Mouse (Mus musculus) telencephalon, adult 2 months (tissue): ENCODE measurements around the gene Gatd1.
"Not testable (repeated sequence)": the region's sequence is repeated elsewhere in the genome, so short reads cannot be mapped to it uniquely, and the experiment has no call there.

Source experiments
- DNase-seq: peaks from one replicate; pipeline ENCODE4 v3.0.0-alpha.2; 2011; ENCODE audit warnings: low read depth, low spot score

Gatd1 gene

GRCm38 (mm10) chr7:141428701-141429100, 14.8 kb upstream of the Gatd1 start:
- no peak for DNase-seq

DNA sequence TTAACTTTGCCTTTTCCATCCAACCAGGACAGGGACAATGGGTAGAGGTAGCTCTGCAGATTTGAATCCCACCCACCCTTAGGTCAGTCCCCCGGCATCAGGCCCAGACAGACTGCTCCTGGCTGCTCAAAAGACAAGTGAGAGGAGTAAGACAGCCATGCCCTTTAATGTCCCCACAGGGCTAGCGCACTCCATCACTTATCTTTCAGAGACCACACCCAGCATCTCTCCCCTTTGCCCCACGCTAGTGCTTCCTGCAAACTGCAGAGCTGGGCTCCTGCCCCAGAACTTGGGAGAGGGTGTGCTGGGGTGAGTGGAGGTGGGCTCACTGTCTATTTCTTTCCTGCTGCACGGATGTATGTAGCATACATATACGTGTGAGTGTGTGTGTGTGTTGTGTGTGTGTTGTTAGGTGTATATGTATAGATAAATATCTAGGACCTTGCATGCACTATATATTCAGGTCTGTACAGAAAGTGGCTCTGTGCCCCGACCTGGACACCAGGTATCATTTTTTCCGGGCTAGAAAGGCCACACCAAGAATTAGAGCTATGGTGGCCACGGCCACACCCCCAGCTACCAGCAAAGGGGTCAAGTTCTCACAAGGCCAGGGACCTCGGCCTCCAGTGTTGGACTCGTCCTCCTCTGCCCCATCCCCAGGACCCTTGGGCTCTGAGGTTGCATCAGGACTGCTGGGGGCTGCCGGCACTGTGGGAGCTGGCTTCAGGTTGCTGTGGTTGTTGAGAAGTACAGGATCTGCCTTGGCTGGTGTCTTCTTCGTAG, 13.2 kb upstream of the Gatd1 start:
- no peak for DNase-seq

- DNase-seq: no peak
Measured at GRCm38 (mm10) chr7:141423811-141424210, 9.9 kb upstream of the Gatd1 start.

DNA sequence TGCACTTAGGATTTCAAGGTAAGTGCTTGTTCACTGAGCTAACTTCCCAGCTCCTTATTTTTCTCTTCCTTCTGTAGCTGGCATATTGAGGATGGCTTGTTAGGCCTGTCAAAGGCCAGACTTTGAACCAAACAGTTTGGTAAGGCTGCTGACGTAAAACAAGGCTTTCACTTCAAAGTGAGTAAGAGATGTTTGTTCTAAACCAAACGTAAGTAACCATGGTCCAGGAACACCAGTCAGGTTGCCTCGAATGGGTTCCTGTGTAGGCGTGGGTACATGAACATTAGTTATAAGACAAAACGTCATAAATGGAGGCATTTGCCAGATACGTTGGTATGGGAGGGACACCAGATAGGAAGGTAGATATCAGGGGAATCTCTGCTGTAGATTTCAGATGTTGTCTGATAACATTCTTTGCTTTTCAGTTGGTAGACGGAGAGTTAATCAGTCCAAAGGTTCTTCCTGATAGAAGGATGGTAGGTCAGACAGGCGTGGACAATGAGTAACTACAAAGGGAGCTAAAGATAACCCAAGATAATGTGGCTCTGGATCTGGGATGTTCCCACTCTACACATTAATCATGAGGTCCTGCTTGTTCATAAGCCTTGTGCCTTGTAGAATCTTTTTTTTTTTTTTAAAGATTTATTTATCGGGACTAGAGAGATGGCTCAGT, 6.2 kb upstream of the Gatd1 start:
- no peak for DNase-seq

DNA sequence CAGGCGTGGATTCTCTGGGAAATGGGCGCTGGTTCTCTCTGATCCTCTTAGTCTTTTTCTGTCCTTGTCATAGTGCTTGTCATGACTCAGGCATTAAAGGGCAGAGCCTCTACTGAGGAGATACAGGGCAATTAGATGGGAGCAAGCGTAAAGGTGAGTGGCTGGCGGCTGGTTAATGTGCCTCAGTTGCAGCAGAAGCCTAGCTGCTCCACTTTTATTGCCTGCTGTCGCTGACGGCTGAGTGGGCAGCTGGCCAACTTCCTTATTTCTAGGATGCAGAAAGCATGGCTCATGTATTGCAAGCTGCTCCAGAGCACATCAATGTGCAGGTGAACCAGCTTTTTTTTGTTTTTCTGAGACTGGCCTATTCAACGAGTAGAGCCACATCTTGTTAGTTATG, 5.0 kb upstream of the Gatd1 start:
- no peak for DNase-seq

GRCm38 (mm10) chr7:141417731-141418681, 4.1 kb upstream of the Gatd1 start:
- no peak for DNase-seq

DNA sequence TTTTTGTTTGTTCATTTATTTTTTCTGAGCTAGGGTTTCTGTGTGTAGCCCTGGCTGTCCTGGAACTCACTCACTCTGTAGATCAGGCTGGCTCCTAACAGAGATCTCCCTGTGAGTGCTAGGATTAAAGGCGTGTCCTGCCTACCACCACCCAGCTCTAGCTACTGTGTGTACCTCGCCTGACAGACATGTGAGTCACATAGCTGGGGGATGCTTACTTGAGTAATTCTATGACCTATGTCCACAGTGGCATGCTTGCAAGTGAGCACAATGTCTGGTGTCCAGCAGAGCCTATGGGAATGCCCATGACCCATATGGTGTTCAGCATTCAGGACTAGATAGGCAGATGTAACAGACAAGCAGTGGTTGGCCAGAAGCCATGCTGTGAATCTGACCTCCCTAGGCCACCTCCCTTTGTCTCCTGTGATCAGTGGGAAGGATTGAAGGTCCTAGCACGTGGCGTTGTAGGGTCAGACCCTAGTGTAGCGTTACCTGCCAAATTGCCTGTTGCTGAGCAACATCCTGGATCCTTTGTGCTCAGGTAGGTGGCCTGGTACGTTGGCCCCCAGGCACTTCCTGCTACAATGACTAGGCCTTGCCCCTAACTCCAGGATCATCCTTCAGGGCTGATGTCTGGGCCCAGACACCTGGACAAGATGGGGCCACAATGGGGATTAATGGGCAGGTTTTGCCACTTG, 2.4 kb upstream of the Gatd1 start:
- DNase-seq: no peak

- no peak for DNase-seq
Measured at GRCm38 (mm10) chr7:141413331-141413730, 605 bp downstream of the Gatd1 start.

- no peak for DNase-seq
Measured at GRCm38 (mm10) chr7:141411667-141412066, 2.3 kb downstream of the Gatd1 start.

GRCm38 (mm10) chr7:141410631-141411030, 3.3 kb downstream of the Gatd1 start:
- no peak for DNase-seq

GRCm38 (mm10) chr7:141408833-141409232, 5.1 kb downstream of the Gatd1 start:
- no peak for DNase-seq

DNA sequence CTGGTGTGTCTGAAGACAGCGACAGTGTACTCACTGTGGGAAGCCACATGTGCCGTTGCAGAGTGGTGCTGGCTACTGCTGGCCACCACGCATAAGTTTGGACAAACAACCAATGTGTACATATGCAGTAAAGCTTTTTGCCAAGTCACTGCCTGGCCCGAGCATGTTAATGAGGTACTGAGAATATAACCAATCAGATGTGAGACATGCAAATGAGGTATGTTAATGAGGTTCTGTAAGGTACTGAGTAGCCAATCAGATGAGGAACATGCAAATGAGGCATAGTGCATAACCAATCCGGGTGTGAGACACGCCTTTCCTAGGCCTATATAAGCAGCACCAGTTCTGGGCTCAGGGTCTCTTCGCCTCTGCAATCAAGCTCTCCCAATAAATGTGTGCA, 6.3 kb downstream of the Gatd1 start:
- DNase-seq: not testable (repeated sequence)

DNA sequence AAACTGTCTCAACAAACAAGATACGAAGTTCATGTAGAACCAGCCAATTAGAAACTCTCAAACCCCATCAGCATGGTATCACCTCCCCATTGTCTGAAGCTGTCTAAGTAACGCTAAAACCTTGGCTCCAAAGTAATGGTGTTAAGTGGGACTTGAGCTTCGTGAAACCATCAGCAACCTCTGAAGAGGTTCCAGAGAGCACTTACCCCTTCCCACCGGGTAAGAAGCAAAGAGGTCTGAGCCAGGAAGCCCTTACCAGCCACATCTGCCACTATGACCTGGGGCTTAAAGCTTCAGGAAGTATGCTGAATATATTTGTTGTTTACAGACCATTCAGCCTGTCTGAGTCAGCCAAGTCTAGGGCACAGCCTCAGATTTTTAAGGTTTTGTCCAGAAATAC, 8.5 kb downstream of the Gatd1 start:
- DNase-seq: no peak

DNA sequence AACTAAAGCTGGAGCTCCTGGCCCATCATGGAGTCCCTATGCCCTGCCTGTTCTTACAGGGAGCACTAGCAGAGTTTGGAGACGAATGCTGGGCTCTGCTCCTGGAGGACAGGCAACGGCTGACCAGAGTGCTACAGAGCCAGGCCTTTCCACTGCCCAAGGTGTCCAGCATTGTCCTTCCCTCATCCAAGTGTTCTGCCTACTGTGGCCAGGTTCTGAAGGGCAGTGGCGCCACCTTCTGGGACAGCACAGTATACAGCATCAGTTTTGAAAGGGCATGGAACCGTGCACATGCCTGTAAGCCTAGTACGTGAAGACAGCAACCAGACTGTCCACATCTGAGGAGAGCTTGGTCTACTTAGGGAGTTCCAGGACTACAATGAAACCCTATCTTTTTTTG, 10.6 kb downstream of the Gatd1 start:
- DNase-seq: no peak

DNA sequence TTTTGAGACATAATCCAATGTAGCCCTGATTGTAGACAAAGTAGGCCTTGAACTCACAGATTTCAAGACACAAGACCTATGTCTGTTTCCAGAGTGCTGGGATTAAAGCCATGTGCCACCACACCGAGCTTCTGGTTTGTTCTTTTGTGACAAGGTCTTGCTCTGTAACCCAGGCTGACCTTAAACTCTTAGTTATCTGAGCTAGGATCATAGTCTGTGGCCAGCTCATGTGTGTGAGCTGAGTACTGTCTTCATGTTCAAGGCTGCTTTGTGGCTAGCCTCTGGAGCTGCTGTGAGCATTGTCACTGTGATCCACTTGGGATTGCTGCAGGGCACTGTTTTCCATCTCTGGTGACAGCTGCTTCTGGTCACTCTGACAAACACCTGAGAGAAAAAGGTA, 18.6 kb downstream of the Gatd1 start:
- no peak for DNase-seq

DNA sequence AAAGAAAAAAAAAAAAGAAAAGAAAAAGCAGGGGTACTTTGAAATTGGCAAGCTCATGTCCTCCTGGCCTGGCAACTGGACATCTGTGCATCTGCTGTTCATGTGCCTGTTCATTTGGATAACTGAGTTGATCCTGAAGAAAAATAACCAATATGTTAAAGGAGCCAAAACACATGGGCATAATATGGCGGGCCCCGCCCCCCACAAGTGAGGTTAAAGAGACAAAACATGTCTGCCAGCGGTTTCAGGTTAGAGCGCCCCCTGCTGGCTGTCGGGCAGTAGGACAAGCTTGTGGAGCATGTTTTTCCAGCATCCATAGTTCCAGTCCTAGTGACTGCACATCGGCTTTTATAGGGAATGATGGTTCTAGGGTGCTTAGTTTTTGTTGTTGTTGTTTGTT, 19.2 kb downstream of the Gatd1 start:
- no peak for DNase-seq

GRCm38 (mm10) chr7:141394158-141394557, 19.8 kb downstream of the Gatd1 start:
- DNase-seq: no peak

DNA sequence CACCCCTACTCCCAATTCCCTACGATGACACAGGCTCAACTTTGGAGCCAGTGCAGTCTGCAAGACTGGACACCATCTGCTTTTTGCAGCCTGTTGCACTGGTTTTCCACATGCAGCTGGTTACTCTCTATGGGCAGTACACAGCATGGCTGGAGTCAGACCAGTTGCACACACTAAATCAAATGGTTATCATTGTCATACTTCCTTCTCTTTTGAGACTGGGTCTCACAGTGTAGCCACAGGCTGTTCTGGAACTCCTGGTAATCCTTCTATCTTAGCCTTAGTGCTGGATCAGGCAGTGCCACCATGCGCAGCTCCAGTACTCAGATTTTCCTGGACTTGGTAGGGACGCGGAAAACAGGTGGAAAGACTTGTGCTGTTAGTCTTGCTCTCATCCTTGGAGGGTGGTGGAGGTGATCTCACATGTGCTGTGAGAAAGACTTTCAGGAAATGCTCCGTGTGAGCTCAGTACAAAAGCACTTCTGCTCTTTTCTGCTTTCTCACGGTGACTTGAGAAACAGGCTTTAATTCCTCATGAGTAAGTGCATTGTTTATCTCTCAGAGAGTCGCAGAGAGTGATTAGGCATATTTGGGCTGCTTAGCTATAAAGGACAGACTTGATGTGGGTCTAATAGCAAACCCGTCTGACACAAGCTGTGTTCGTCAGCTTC, 21.2 kb downstream of the Gatd1 start:
- no peak for DNase-seq

GRCm38 (mm10) chr7:141391625-141392551, 22.0 kb downstream of the Gatd1 start, which contains the start of gene Taldo1:
Gene Taldo1, plus strand, starts transcription at chr7:141392199.
- peak; percentile 89 for DNase-seq
